Mouse (Mus musculus) G1E-ER4 (cell line): Measurements from ENCODE around the gene Dck. TPM values are rescaled to one million over a fixed set of nuclear protein-coding genes. Genes with fewer than 3 reads are reported as not detected.

Source experiments
- GATA1 ChIP-seq: IDR thresholded peaks from one replicate; pipeline ENCODE4 v1.8.0; 2012; ENCODE audit warnings: low read length, inconsistent platforms
- polyA plus RNA-seq: library from polyadenylated mRNA; stranded (reverse); fragments of >175 nt; gene quantifications from 2 replicates; pipeline ENCODE4 v1.2.3, GENCODE M21; 2012

The Dck gene
- 5.9 and 8.0 TPM in 2 replicates for polyA plus RNA-seq

GRCm38 (mm10) chr5:88764987-88765481 is at the start of gene Dck:
TSS of gene Dck (plus strand) at chr5:88764996.
- no peak for TF ChIP-seq GATA1

- TF ChIP-seq GATA1, result no peak
These were observed 47.8 kb upstream of the Dck start for GRCm38 (mm10) chr5:88716983-88717382.

- TF ChIP-seq GATA1, result no peak
These were observed 44.4 kb upstream of the Dck start, which contains the start of gene Mob1b for GRCm38 (mm10) chr5:88720116-88721002. TSS of gene Mob1b (plus strand) at chr5:88720855.

GRCm38 (mm10) chr5:88721003-88721475 is 43.8 kb upstream of the Dck start:
- TF ChIP-seq GATA1, result no peak

- TF ChIP-seq GATA1, result no peak
These were observed 43.1 kb upstream of the Dck start for GRCm38 (mm10) chr5:88721565-88722212.

- no peak for TF ChIP-seq GATA1
These were observed 42.6 kb upstream of the Dck start for GRCm38 (mm10) chr5:88722213-88722600.

- peak; percentile 98 for TF ChIP-seq GATA1
These were observed 40.8 kb upstream of the Dck start for GRCm38 (mm10) chr5:88724030-88724429.

GRCm38 (mm10) chr5:88727593-88728144 is 37.1 kb upstream of the Dck start:
- no peak for TF ChIP-seq GATA1

GRCm38 (mm10) chr5:88734786-88735185 is 30.0 kb upstream of the Dck start:
- TF ChIP-seq GATA1, result no peak

GRCm38 (mm10) chr5:88747774-88748173 is 17.0 kb upstream of the Dck start:
- TF ChIP-seq GATA1, result no peak

GRCm38 (mm10) chr5:88753199-88753598 is 11.6 kb upstream of the Dck start:
- TF ChIP-seq GATA1, result no peak

GRCm38 (mm10) chr5:88762611-88763010 is 2.2 kb upstream of the Dck start:
- no peak for TF ChIP-seq GATA1

GRCm38 (mm10) chr5:88764430-88764986 is 288 bp upstream of the Dck start:
- TF ChIP-seq GATA1, result no peak

- TF ChIP-seq GATA1, result no peak
These were observed 791 bp downstream of the Dck start for GRCm38 (mm10) chr5:88765587-88765986.

- TF ChIP-seq GATA1, result no peak
These were observed 1.3 kb downstream of the Dck start for GRCm38 (mm10) chr5:88766121-88766520.

GRCm38 (mm10) chr5:88766863-88767262 is 2.1 kb downstream of the Dck start:
- no peak for TF ChIP-seq GATA1
